Mouse (Mus musculus): ENCODE measurements at regions not wholly inside any gene's neighbourhood (a gene's known extent, or its start where the extent isn't known, plus 50 kb on each side); places are given as distances from the start of the nearest gene placed in this dataset.
A peak's percentile ranks its signal among the peaks of the same experiment; 100 is the strongest.

DNA sequence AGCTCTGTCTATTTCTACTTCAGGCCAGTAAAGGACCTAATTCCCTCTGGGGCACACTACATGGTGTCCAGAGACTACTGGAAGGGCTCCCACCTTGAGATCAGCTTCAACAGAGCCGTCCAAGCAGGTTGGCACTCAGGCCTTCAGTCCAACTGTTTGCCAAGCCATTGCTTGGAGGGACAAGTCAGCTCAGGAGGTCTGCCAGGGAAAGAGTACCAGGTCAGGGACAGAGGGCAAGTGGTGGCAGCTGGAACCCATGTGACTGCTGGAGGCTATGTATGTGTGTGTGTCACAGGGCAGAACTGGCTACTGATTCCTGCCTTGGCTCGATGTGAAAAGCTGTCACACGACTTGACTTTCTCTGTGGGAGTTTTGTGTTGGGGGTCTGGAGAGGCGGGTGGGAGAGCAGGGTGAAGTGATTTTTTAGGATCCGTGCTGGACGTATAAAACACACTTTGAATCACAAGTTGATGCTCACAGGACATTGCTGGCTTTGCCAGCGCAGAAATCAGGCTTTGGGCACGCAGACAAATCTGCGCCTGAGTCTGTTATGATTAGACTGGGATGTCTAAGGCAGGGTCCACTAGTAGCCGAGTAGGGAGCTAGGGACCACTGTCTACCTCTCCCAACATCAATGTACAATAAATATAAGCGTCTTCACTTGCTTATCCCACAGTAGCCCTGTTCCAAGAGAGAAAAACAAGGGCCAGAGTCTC lies 118.0 kb downstream of the Sec61b start:
- Histone ChIP-seq H3K4me3 (ENCODE audit: low read depth, low read length) (no peak overlapping the region), H3K4me2 (ENCODE audit: low read depth, low read length) (no peak overlapping the region), H3K9ac (replicated peaks; ENCODE audit: low read length) (no peak overlapping the region), H3K27me3 (ENCODE audit: control insufficient read depth, insufficient read depth, low read length) (no peaks in the 10 kb centered on the region), H3K4me1 (ENCODE audit: control insufficient read depth, insufficient read depth, low read length) (no peaks in the 10 kb centered on the region), H3K27ac (replicated peaks; ENCODE audit: low read depth, low read length) (no peak overlapping the region), H3K36me3 (replicated peaks; ENCODE audit: control insufficient read depth, insufficient read depth, low read depth, low read length) (no peaks in the 10 kb centered on the region), H3K9me3 (replicated peaks; ENCODE audit: control insufficient read depth, low read length) (no peaks in the 10 kb centered on the region)
- 77% methylated on average over 11 of the region's 11 CpGs for WGBS
- ATAC-seq (replicated peaks; ENCODE audit: insufficient number of reproducible peaks, low FRiP score, low TSS enrichment, low read depth): no peak
- DNase-seq (ENCODE audit: low spot score): no peak

GRCm38 (mm10) chr4:47593155-47593554 lies 118.7 kb downstream of the Sec61b start:
- Histone ChIP-seq H3K4me3 (ENCODE audit: low read depth, low read length) (no peak overlapping the region), H3K9me3 (replicated peaks; ENCODE audit: control insufficient read depth, low read length) (no peaks in the 10 kb centered on the region), H3K4me1 (ENCODE audit: control insufficient read depth, insufficient read depth, low read length) (no peaks in the 10 kb centered on the region), H3K36me3 (replicated peaks; ENCODE audit: control insufficient read depth, insufficient read depth, low read depth, low read length) (no peaks in the 10 kb centered on the region), H3K4me2 (ENCODE audit: low read depth, low read length) (no peak overlapping the region), H3K27me3 (ENCODE audit: control insufficient read depth, insufficient read depth, low read length) (no peaks in the 10 kb centered on the region), H3K9ac (replicated peaks; ENCODE audit: low read length) (no peak overlapping the region), H3K27ac (replicated peaks; ENCODE audit: low read depth, low read length) (no peak overlapping the region)
- DNase-seq (ENCODE audit: low spot score) (no peak), ATAC-seq (replicated peaks; ENCODE audit: insufficient number of reproducible peaks, low FRiP score, low TSS enrichment, low read depth) (no peak)
- WGBS: 79% methylated on average over 7 of the region's 7 CpGs

- WGBS: 89% methylated on average over 6 of the region's 6 CpGs
- no peak overlapping the region for H3K27ac ChIP-seq (replicated peaks; ENCODE audit: low read depth, low read length)
- H3K4me3 ChIP-seq (ENCODE audit: low read depth, low read length): no peak overlapping the region
- H3K4me2 ChIP-seq (ENCODE audit: low read depth, low read length): no peak overlapping the region
- no peak for DNase-seq (ENCODE audit: low spot score)
- ATAC-seq (replicated peaks; ENCODE audit: insufficient number of reproducible peaks, low FRiP score, low TSS enrichment, low read depth): no peak
- no peaks in the 10 kb centered on the region for H3K9me3 ChIP-seq (replicated peaks; ENCODE audit: control insufficient read depth, low read length)
- H3K36me3 ChIP-seq (replicated peaks; ENCODE audit: control insufficient read depth, insufficient read depth, low read depth, low read length): no peaks in the 10 kb centered on the region
- H3K27me3 ChIP-seq (ENCODE audit: control insufficient read depth, insufficient read depth, low read length): no peaks in the 10 kb centered on the region
- H3K4me1 ChIP-seq (ENCODE audit: control insufficient read depth, insufficient read depth, low read length): no peaks in the 10 kb centered on the region
- no peak overlapping the region for H3K9ac ChIP-seq (replicated peaks; ENCODE audit: low read length)
Observed at GRCm38 (mm10) chr4:47594171-47594570, 119.7 kb downstream of the Sec61b start.

- no peaks in the 10 kb centered on the region for H3K9me3 ChIP-seq (replicated peaks; ENCODE audit: control insufficient read depth, low read length)
- no peak overlapping the region for H3K4me3 ChIP-seq (ENCODE audit: low read depth, low read length)
- WGBS: 79% methylated on average over 10 of the region's 10 CpGs
- no peaks in the 10 kb centered on the region for H3K4me1 ChIP-seq (ENCODE audit: control insufficient read depth, insufficient read depth, low read length)
- no peaks in the 10 kb centered on the region for H3K27me3 ChIP-seq (ENCODE audit: control insufficient read depth, insufficient read depth, low read length)
- no peak for DNase-seq (ENCODE audit: low spot score)
- H3K4me2 ChIP-seq (ENCODE audit: low read depth, low read length): no peak overlapping the region
- H3K27ac ChIP-seq (replicated peaks; ENCODE audit: low read depth, low read length): no peak overlapping the region
- H3K9ac ChIP-seq (replicated peaks; ENCODE audit: low read length): no peak overlapping the region
- ATAC-seq (replicated peaks; ENCODE audit: insufficient number of reproducible peaks, low FRiP score, low TSS enrichment, low read depth): no peak
- no peaks in the 10 kb centered on the region for H3K36me3 ChIP-seq (replicated peaks; ENCODE audit: control insufficient read depth, insufficient read depth, low read depth, low read length)
Observed at GRCm38 (mm10) chr4:47595841-47596240, 121.4 kb downstream of the Sec61b start.

DNA sequence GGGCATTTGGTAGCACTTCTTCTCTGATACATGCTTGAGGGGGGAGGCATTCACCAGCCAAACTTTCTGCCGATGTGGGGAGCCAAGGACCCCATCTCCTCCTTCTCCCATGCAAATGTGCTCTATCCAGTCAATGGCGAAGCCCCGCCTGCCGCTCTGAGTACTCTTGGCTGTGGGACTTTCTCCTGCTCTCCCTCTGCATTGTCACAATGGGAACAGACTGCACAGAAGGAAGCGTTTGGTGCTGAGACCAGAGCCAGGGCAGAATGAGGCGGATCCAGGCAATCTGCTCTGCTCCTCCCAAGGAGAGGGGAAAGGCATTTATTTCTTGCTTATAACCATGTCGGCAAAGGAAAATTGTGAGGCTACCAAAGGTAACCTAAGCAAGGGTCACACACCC lies 123.1 kb downstream of the Sec61b start:
- no peak overlapping the region for H3K4me2 ChIP-seq (ENCODE audit: low read depth, low read length)
- H3K4me3 ChIP-seq (ENCODE audit: low read depth, low read length): no peak overlapping the region
- H3K4me1 ChIP-seq (ENCODE audit: control insufficient read depth, insufficient read depth, low read length): no peaks in the 10 kb centered on the region
- WGBS: 69% methylated on average over 7 of the region's 7 CpGs
- no peaks in the 10 kb centered on the region for H3K9me3 ChIP-seq (replicated peaks; ENCODE audit: control insufficient read depth, low read length)
- H3K27me3 ChIP-seq (ENCODE audit: control insufficient read depth, insufficient read depth, low read length): no peaks in the 10 kb centered on the region
- H3K9ac ChIP-seq (replicated peaks; ENCODE audit: low read length): no peak overlapping the region
- no peak overlapping the region for H3K27ac ChIP-seq (replicated peaks; ENCODE audit: low read depth, low read length)
- ATAC-seq (replicated peaks; ENCODE audit: insufficient number of reproducible peaks, low FRiP score, low TSS enrichment, low read depth) (no peak), DNase-seq (ENCODE audit: low spot score) (no peak)
- H3K36me3 ChIP-seq (replicated peaks; ENCODE audit: control insufficient read depth, insufficient read depth, low read depth, low read length): no peaks in the 10 kb centered on the region

DNA sequence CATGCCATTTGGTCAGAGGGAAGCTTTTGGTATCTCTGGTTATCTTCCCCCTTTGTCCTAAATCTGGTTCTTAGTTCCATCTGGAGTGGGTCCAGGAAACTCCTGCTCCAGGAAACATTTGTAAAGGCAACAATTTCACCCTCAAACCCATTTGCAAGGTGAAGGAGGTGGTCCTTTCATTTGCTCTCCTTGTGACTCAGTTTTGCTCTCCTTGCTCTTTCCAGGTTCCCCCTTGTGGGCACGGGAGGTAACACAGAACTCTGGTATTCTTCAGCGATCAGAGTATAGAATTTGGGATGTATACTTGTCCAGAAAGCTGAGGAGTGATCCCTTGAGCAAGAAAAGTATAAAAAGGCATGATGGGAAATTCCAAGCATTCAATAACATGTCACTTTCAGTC lies 123.8 kb downstream of the Sec61b start:
- Histone ChIP-seq H3K4me3 (ENCODE audit: low read depth, low read length) (no peak overlapping the region), H3K27me3 (ENCODE audit: control insufficient read depth, insufficient read depth, low read length) (no peaks in the 10 kb centered on the region), H3K4me2 (ENCODE audit: low read depth, low read length) (no peak overlapping the region), H3K4me1 (ENCODE audit: control insufficient read depth, insufficient read depth, low read length) (no peaks in the 10 kb centered on the region), H3K9me3 (replicated peaks; ENCODE audit: control insufficient read depth, low read length) (no peaks in the 10 kb centered on the region), H3K9ac (replicated peaks; ENCODE audit: low read length) (no peak overlapping the region), H3K36me3 (replicated peaks; ENCODE audit: control insufficient read depth, insufficient read depth, low read depth, low read length) (no peaks in the 10 kb centered on the region), H3K27ac (replicated peaks; ENCODE audit: low read depth, low read length) (no peak overlapping the region)
- WGBS: 36% methylated on average over 2 of the region's 2 CpGs
- ATAC-seq (replicated peaks; ENCODE audit: insufficient number of reproducible peaks, low FRiP score, low TSS enrichment, low read depth) (no peak), DNase-seq (ENCODE audit: low spot score) (peak; percentile 58)

DNA sequence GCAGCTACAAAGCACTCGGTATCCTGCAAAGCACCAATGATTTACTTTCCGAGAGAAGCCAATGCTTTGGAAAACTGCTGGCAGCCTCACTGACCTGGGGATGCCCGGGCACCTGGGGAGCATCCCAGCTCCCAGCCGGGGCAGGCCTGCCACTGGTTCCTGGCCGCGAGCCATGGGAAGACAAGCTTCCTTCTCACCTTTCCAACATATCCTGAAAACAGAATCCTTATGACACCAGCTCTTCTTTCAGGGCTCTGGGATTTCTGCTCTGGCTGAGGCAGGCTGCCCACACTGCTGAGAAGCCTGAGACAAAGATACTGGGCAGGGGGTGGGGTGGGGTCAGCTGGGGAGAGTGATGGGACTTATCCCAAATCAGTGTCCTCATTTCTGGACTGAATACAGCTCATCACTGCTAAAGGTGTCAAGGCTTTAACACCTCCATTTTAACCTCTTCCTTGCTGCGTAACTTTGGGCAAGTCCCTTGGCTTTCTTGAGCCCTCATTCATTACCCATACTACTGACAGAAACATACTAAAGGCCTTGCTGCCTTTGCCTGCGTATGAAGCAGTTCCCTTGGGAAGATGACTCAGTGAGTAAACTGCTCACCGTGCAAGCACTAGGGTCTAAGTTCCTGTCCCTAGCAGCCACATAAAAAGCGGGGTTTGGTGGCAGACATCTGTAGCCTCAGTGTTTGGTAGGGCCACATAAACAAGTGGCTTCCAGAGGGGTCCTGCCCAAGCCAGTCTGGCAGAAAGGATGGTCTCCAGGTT lies 127.0 kb downstream of the Sec61b start:
- no peak overlapping the region for H3K4me2 ChIP-seq (ENCODE audit: low read depth, low read length)
- 78% methylated on average over 10 of the region's 10 CpGs for WGBS
- H3K36me3 ChIP-seq (replicated peaks; ENCODE audit: control insufficient read depth, insufficient read depth, low read depth, low read length): no peaks in the 10 kb centered on the region
- no peak overlapping the region for H3K9ac ChIP-seq (replicated peaks; ENCODE audit: low read length)
- no peaks in the 10 kb centered on the region for H3K27me3 ChIP-seq (ENCODE audit: control insufficient read depth, insufficient read depth, low read length)
- H3K4me3 ChIP-seq (ENCODE audit: low read depth, low read length): no peak overlapping the region
- no peaks in the 10 kb centered on the region for H3K9me3 ChIP-seq (replicated peaks; ENCODE audit: control insufficient read depth, low read length)
- H3K4me1 ChIP-seq (ENCODE audit: control insufficient read depth, insufficient read depth, low read length): no peaks in the 10 kb centered on the region; the same call in 1 of the 2 replicates
- ATAC-seq (replicated peaks; ENCODE audit: insufficient number of reproducible peaks, low FRiP score, low TSS enrichment, low read depth): no peak
- no peak overlapping the region for H3K27ac ChIP-seq (replicated peaks; ENCODE audit: low read depth, low read length)
- DNase-seq (ENCODE audit: low spot score): no peak

GRCm38 (mm10) chr4:47603378-47603777 lies 128.9 kb downstream of the Sec61b start:
- peak; percentile 13 for DNase-seq (ENCODE audit: low spot score)
- WGBS: 39% methylated on average over 6 of the region's 6 CpGs
- Histone ChIP-seq H3K27me3 (ENCODE audit: control insufficient read depth, insufficient read depth, low read length) (no peaks in the 10 kb centered on the region), H3K4me2 (ENCODE audit: low read depth, low read length) (peak overlapping the region; percentile 24), H3K9me3 (replicated peaks; ENCODE audit: control insufficient read depth, low read length) (no peaks in the 10 kb centered on the region), H3K27ac (replicated peaks; ENCODE audit: low read depth, low read length) (no peak overlapping the region), H3K4me1 (ENCODE audit: control insufficient read depth, insufficient read depth, low read length) (no peaks in the 10 kb centered on the region; the same call in 1 of the 2 replicates), H3K9ac (replicated peaks; ENCODE audit: low read length) (peak overlapping the region; percentile 50), H3K36me3 (replicated peaks; ENCODE audit: control insufficient read depth, insufficient read depth, low read depth, low read length) (no peaks in the 10 kb centered on the region), H3K4me3 (ENCODE audit: low read depth, low read length) (no peak overlapping the region; the same call in 1 of the 2 replicates)
- no peak for ATAC-seq (replicated peaks; ENCODE audit: insufficient number of reproducible peaks, low FRiP score, low TSS enrichment, low read depth)

All from embryonic facial prominence, embryonic 11.5 days (tissue).